Mouse (Mus musculus) heart, embryonic 15.5 days (tissue): ENCODE results near the gene Dennd5b. TPM values are rescaled to one million over a fixed set of nuclear protein-coding genes. Genes with fewer than 3 reads are reported as not detected.

ENCODE experiments used
- ATAC-seq: fragments of 200-750 bp; cut with Nextera tagmentation; replicated peaks from 2 replicates; pipeline ENCODE4 v1.8.0; 2017; ENCODE audit warnings: low read depth, moderate TSS enrichment; ENCODE audit not compliant: insufficient number of reproducible peaks, insufficient read depth, low FRiP score
- H3K27ac ChIP-seq: fragments of 300-500 bp; sonication (generic); 2 replicates; pipeline ENCODE4 v1.5.1; 2015; ENCODE audit warnings: mild to moderate bottlenecking, inconsistent platforms
- H3K27me3 ChIP-seq: fragments of 300-500 bp; sonication (generic); 2 replicates; pipeline ENCODE4 v1.6.1; 2015; ENCODE audit warnings: inconsistent platforms
- H3K36me3 ChIP-seq: fragments of 300-500 bp; sonication (generic); 2 replicates; pipeline ENCODE4 v1.6.1; 2015; ENCODE audit warnings: mild to moderate bottlenecking, inconsistent platforms
- H3K4me1 ChIP-seq: fragments of 300-500 bp; sonication (generic); replicated peaks from 2 replicates; pipeline ENCODE4 v1.6.1; 2015; ENCODE audit warnings: inconsistent platforms
- H3K4me2 ChIP-seq: fragments of 300-500 bp; sonication (generic); 2 replicates; pipeline ENCODE4 v1.6.1; 2015; ENCODE audit warnings: inconsistent platforms, mild to moderate bottlenecking, moderate library complexity
- H3K4me3 ChIP-seq: fragments of 300-500 bp; sonication (generic); 2 replicates; pipeline ENCODE4 v1.5.1; 2015; ENCODE audit warnings: mild to moderate bottlenecking, inconsistent platforms
- H3K9ac ChIP-seq: fragments of 300-500 bp; sonication (generic); 2 replicates; pipeline ENCODE4 v1.6.1; 2015; ENCODE audit warnings: mild to moderate bottlenecking, inconsistent platforms
- H3K9me3 ChIP-seq: fragments of 300-500 bp; sonication (generic); replicated peaks from 2 replicates; pipeline ENCODE4 v1.6.1; 2016; ENCODE audit warnings: inconsistent platforms
- WGBS: fragments of 180-500 bp; shearing (Covaris S2); methylation state at CpG from one replicate; pipeline ENCODE4 v1.1.7; 2015; ENCODE audit warnings: mixed read lengths; 5-methylcytosine and 5-hydroxymethylcytosine counted together
- polyA plus RNA-seq: library from polyadenylated mRNA; unstranded; fragments of >200 nt; fragmentation: Nextera tagmentation; extraction: Ambion mirVana; gene quantifications from 2 replicates; pipeline ENCODE4 v1.2.1, GENCODE M21; 2015

Dennd5b gene
- polyA plus RNA-seq, 1 experiment from 2014 or later, result 6.0 TPM

DNA sequence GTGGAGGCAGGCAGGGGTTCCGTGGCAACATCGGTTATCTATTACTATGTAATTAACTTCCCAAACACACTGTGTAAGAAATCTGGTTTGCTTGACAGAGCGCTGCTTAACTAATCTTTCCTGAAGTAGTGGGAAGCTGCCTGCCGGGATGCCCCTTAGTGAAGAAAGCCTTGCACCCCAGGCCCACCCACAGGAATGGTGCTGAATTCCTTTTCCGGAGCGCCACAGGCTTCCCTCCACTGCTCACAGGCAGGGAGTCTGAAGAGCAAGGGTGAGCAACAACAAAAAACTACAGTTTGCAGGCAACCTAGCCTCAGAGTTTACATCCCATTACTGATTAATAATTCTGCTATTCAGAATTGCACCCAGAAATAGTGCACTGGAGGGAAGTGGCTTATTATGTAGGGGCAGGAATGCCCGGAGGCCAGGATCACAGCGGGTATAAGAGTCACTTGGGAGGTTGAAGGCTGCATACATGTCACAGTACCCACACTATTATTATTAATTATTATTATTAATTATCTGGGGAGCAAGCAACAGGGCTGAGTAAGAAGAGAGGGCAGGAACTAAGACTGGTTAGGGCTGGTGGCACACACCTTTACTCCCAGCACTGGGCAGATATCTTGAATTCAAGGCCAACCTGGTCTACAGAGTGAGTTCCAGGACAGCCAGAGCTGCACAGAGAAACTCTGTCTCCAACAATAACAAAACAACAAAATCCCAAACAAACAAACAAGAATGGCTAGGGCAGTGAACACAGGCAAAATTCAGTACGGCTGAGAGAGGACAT lies 129.2 kb downstream of the Dennd5b start:
- WGBS, result 24% methylated on average over 9 of the region's 9 CpGs
- no peaks in the 10 kb centered on the region for H3K27me3 ChIP-seq
- H3K9me3 ChIP-seq, result no peaks in the 10 kb centered on the region
- H3K4me2 ChIP-seq, result peak overlapping the region; percentile 28; the same call in 1 of the 2 replicates
- H3K27ac ChIP-seq, result 0 out of 2 replicates have a peak overlapping the region, but pooled peaks have one; percentile 5
- peaks cover 16% of the 10 kb centered on the region for H3K4me1 ChIP-seq
- no peaks in the 10 kb centered on the region for H3K36me3 ChIP-seq
- no peak overlapping the region for H3K9ac ChIP-seq
- H3K4me3 ChIP-seq, result no peak overlapping the region
- ATAC-seq, result no peak

DNA sequence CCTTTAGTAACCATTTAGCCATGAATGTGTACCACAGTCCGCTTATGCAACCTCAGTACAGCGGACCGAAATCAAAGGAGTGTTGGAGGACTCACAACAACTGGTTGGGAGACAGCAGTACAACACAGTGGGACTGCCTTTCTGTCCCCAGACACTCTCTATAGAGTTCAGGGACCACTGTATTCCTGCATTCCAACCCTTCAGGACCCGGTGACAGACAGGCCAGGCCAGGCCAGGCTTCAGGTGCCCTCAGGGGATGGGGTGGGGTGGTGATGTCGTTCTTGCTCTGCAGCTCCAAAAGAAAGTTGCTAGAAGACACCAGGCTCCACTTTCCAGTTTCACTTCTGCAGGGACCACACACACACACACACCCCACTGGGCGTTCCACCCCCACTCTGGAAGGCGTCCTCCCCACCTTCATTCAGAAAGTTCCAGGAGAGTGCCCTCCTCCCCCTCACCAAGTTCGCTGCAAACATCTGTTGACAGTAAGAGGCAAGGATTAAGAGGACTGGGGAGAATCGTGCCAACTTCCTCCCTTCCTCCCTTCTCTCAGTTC lies 130.0 kb downstream of the Dennd5b start:
- Histone ChIP-seq H3K36me3 (no peaks in the 10 kb centered on the region), H3K9ac (no peak overlapping the region), H3K4me2 (peak overlapping the region; percentile 28), H3K27me3 (no peaks in the 10 kb centered on the region), H3K9me3 (no peaks in the 10 kb centered on the region), H3K27ac (no peak overlapping the region), H3K4me3 (no peak overlapping the region), H3K4me1 (peaks cover 16% of the 10 kb centered on the region)
- no peak for ATAC-seq
- WGBS, result 36% methylated on average over 9 of the region's 9 CpGs

DNA sequence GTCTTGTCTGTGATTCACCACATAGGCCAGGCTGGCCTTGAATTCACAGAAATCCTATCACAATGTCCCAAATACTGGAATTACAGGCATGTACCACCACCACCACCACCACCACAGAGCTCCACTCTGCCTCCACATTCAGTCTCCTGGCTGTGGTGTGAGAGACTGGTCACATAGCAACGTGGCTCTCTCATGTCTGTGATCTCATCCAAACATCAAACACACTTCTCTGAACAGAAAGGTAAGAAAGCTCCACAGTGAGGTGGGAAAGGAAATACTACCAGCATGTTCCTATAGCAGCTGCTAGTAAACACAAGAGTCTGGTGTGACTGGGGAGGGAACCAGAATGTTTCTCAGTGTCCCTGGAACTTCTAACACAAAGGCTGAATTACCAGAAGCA lies 140.2 kb downstream of the Dennd5b start:
- Histone ChIP-seq H3K9me3 (no peaks in the 10 kb centered on the region), H3K36me3 (no peaks in the 10 kb centered on the region), H3K27ac (no peak overlapping the region), H3K27me3 (no peaks in the 10 kb centered on the region), H3K4me1 (no peaks in the 10 kb centered on the region), H3K4me2 (no peak overlapping the region), H3K9ac (no peak overlapping the region), H3K4me3 (no peak overlapping the region)
- WGBS, result 11% methylated on average over 1 of the region's 1 CpGs
- ATAC-seq, result no peak

DNA sequence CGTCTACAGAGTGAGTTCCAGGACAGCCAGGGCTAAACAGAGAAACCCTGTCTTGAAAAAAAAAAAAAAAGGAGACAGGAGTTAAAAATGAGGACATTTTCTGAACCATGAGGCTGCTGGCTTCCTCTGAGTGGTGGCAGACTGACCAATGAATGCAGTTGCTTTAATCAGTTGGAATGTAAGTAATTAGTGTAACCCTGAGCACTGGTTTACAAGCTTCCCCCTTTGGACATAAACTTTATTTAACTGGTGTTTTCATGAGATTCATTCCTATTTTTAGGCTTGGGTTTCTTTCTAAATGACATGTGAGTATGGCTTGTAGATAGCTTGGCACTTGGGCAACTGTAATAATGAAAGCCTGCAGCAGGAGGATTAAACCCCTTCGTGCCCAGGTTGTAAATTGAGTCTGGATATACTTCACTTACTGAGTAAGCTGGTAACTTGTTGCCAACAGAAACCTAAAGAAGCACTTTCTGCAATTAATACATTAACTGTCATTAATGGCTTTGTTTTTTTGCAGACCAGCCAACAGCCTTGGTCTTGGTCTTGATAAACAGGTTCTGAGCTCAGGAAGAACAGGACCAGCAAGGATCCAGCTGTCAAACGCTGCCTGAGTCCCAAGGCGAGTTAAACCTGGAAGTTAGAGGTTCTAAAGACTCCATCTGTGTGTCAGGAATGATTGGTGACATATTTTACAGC lies 141.8 kb downstream of the Dennd5b start:
- Histone ChIP-seq H3K4me3 (no peak overlapping the region), H3K4me2 (no peak overlapping the region), H3K27ac (no peak overlapping the region), H3K27me3 (no peaks in the 10 kb centered on the region), H3K9me3 (no peaks in the 10 kb centered on the region), H3K36me3 (no peaks in the 10 kb centered on the region), H3K9ac (no peak overlapping the region), H3K4me1 (no peaks in the 10 kb centered on the region)
- ATAC-seq, result no peak
- WGBS, result 45% methylated on average over 4 of the region's 4 CpGs

DNA sequence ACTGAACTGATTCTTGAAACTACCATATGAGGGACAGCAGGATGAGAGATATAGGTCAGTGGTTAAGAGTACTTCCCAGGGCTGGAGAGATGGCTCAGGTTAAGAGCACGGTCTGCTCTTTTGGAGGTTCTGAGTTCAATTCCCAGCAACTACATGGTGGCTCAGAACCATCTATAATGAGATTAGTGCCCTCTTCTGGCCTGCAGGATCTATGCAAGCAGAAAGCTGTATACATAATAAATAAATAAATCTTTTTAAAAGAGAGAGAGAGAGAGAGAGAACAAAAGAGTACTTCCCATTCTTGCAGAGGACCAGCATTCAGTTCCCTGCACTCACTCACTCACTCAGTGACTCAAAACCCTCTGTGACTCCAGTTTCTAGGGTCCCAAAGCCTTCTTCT lies 142.8 kb downstream of the Dennd5b start:
- no peak overlapping the region for H3K27ac ChIP-seq
- no peaks in the 10 kb centered on the region for H3K36me3 ChIP-seq
- H3K27me3 ChIP-seq, result no peaks in the 10 kb centered on the region
- H3K9me3 ChIP-seq, result no peaks in the 10 kb centered on the region
- no peak overlapping the region for H3K4me3 ChIP-seq
- no peak for ATAC-seq
- no peaks in the 10 kb centered on the region for H3K4me1 ChIP-seq
- no peak overlapping the region for H3K9ac ChIP-seq
- WGBS, result 93% methylated on average over 1 of the region's 1 CpGs
- H3K4me2 ChIP-seq, result no peak overlapping the region

DNA sequence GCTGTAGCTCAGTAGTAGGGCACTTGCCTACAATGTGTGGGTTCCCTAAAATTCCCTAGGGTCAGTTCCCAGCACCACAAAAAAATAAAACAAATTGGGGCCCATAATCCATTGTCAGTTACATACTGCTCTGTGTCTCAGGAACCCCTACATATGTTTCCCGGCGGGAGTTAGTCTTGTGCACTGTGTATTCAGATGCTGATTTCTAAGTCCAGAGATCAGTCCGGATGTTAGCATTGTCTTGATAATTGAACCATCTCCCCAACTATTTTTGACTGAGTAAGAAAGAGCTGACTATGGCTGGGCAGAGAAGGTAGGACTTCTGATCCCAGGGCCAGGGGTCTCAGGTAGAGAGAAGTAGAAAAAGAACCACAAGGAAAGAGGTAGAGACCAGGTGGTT lies 144.4 kb downstream of the Dennd5b start:
- H3K27ac ChIP-seq, result no peak overlapping the region
- H3K4me2 ChIP-seq, result no peak overlapping the region
- WGBS, result 86% methylated on average over 3 of the region's 3 CpGs
- no peaks in the 10 kb centered on the region for H3K36me3 ChIP-seq
- ATAC-seq, result no peak
- H3K4me1 ChIP-seq, result no peaks in the 10 kb centered on the region
- no peak overlapping the region for H3K9ac ChIP-seq
- no peaks in the 10 kb centered on the region for H3K9me3 ChIP-seq
- no peak overlapping the region for H3K4me3 ChIP-seq
- no peaks in the 10 kb centered on the region for H3K27me3 ChIP-seq

DNA sequence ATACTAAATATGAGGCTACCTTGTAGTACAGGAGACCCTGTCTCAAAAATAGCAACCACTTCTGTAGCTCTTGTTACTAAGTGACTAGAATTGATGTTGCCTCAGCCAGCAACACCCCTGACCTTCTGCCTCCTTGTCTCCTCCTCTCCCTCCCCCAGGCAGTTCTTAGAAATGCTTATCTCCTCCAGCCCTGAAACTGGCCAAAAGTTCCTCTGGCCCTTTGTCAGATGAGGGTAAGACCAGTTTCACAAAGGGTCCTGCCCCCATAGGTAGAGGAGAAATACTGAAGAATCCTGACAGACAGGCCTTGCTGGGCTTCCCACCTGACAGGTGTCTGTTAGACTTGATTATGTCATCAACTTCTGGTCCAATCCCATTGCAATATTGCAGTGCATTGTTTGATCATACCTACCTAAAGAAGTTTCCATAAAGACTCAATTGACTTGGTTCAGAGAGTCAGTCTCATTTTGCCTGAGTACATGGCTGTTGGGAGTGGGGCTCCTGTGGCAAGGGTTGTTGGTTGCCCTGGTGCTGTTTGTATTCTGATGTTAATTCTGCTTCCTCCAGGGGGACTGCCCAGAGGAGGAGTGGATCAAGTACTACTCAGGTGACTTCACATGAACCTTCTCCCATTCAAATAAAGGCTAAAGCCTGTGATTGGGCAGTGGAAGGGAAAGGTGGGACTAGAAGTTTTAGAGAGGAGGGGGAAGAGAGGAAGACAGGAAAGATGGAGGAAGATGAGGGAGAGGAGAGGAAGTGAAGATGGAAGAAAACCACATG lies 145.6 kb downstream of the Dennd5b start:
- no peak overlapping the region for H3K4me2 ChIP-seq
- H3K27ac ChIP-seq, result no peak overlapping the region
- no peaks in the 10 kb centered on the region for H3K27me3 ChIP-seq
- H3K4me3 ChIP-seq, result no peak overlapping the region
- ATAC-seq, result no peak
- no peaks in the 10 kb centered on the region for H3K9me3 ChIP-seq
- H3K4me1 ChIP-seq, result no peaks in the 10 kb centered on the region
- no peak overlapping the region for H3K9ac ChIP-seq
- H3K36me3 ChIP-seq, result no peaks in the 10 kb centered on the region

DNA sequence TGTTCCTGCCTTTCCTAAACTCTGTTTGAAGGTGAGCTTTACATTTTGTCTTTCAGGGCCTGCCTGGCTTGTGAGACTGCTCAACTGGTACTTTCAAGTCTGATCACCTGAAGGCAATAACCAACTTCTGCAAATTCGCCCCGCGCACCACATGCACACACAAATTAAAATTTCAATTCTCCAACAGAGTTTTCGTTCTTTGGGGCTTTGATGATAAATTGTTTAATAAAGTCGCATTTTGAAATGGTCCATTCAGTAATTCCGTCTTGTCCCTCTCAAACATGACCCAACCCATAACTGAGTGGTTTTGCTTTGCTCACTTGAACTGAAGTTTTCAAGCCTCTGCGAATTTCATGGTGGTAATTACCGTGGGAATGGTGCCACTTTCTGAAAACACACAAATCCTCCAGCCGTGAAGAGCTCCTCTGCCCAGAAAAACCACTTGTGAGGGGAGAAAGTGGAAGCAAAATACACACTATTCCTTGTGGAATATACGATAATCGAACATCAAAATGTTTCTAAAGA lies 154.5 kb downstream of the Dennd5b start:
- no peaks in the 10 kb centered on the region for H3K36me3 ChIP-seq
- H3K4me1 ChIP-seq, result peaks cover 7% of the 10 kb centered on the region
- ATAC-seq, result no peak
- H3K9ac ChIP-seq, result peak overlapping the region; percentile 72
- WGBS, result 39% methylated on average over 11 of the region's 11 CpGs
- no peaks in the 10 kb centered on the region for H3K27me3 ChIP-seq
- H3K4me2 ChIP-seq, result peak overlapping the region; percentile 81
- H3K9me3 ChIP-seq, result no peaks in the 10 kb centered on the region
- H3K4me3 ChIP-seq, result peak overlapping the region; percentile 75
- H3K27ac ChIP-seq, result peak overlapping the region; percentile 83

DNA sequence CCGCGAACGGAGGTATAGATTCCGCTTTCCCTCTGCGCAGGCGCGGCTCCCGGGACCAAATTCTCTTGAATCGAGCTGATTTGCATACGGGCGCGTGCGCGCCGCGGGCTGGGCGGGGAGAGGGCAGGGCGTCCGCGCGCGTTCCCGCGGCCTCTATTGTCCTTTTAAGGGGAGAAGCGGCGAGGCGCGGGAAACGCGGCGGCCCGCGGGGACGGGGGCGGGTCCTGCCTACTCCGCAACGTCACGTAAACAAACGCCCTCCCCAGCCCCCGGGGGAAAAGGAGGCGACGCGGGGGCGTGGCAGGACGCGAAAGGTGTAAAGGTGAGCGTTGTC lies 155.1 kb downstream of the Dennd5b start, which contains the start of gene Sinhcaf:
TSS of gene Sinhcaf (minus strand) at position 59 of the 334 bp plus-strand sequence.
- ATAC-seq, result peak; percentile 82

DNA sequence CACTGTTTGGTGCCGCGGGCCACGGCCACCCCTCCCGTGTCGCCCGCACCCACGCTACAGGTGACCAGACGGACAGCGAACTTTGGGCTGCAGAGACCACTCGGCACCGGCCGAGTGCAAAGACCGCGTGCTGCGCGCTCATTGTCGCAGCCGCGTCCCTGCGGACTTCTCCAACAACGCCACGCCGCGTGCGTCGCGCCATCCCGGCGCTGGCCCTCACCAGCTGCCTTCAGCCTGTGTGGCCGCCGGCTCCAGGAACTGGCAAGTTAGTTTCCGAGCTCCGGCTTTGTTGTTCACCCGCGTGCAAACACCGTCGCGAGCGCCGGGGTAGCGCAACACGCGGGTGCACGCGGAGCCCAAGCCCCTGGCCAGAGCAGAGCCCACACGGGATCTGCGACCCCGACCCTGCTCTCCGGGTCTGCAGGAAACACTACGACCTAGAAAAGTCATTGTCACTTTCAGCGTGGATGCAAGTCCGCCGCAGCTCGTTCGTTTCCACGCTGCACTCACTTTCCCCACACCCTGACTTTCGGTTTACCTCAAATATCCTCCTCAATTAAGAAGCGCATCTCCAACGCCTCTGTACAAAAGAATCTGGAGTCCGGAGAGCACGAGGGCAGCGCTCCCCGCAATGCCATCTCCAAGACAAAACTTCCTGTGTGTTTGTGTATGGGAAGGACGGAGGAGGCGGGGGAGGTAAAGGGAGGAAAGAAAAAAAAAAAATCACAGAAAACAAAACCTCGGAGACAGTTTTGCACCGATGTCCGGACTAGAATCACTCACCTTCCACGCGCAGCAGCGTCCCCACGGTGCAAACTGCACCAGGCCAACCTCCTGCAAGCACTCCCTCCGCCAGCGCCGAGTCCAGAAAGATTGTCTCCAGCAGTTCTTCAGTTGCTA lies 155.7 kb downstream of the Dennd5b start:
- ATAC-seq, result peak; percentile 8
- peak overlapping the region; percentile 92 for H3K27ac ChIP-seq
- under 1% methylated on average over 75 of the region's 75 CpGs for WGBS
- H3K9ac ChIP-seq, result peak overlapping the region; percentile 81
- no peaks in the 10 kb centered on the region for H3K27me3 ChIP-seq
- H3K4me2 ChIP-seq, result peak overlapping the region; percentile 81
- peaks cover 7% of the 10 kb centered on the region for H3K4me1 ChIP-seq
- H3K36me3 ChIP-seq, result no peaks in the 10 kb centered on the region
- peak overlapping the region; percentile 75 for H3K4me3 ChIP-seq
- H3K9me3 ChIP-seq, result no peaks in the 10 kb centered on the region

More for the DNA sequence above, 155.1 kb downstream of the Dennd5b start, which contains the start of gene Sinhcaf:
- peak within 1 kb of the TSS; percentile 81 for H3K4me2 ChIP-seq
- H3K9me3 ChIP-seq, result no peaks in the 10 kb centered on the region
- no peaks in the 10 kb centered on the region for H3K36me3 ChIP-seq
- no peaks in the 10 kb centered on the region for H3K27me3 ChIP-seq
- H3K4me1 ChIP-seq, result peaks cover 7% of the 10 kb centered on the region
- peak within 1 kb of the TSS; percentile 81 for H3K9ac ChIP-seq
- H3K27ac ChIP-seq, result peak within 1 kb of the TSS; percentile 92
- WGBS, result under 1% methylated on average over 47 of the region's 47 CpGs
- H3K4me3 ChIP-seq, result peak within 1 kb of the TSS; percentile 75
